ENCODE assay signal across 11 mouse cellular contexts in genomic region chr13:34313033-34313491, GRCm38 (mm10). TPM values are rescaled to one million over a fixed set of nuclear protein-coding genes. Genes with fewer than 3 reads are reported as not detected.
DNase-seq lines count a peak whose midpoint lies in the region; ATAC-seq and TF ChIP-seq lines count a peak whose summit lies in the region.
"Had no signal": no experiment of that assay in that cellular context is flagged by ENCODE, and none has a peak within 500 bp of the region (broad histone marks: within the 10 kb centered on the region; RNA-seq: fewer than 3 reads in every experiment).

No protein-coding gene starts in this region.

- no peak for TF ChIP-seq POLR2A in heart, adult 2 months (IDR thresholded peaks at IDR 0.05; ENCODE audit: insufficient read depth, low read depth, low read length)

- intact Hi-C loops in heart, adult 2 months (cut with DNase I), result no loop called here
- intact Hi-C loops in left cerebral cortex, postnatal 25 days (cut with DNase I), result loop anchor here (2.0 kb wide), 1 partner anchor 30 kb away; no protein-coding TSS in a partner anchor

- no peaks in the 10 kb centered on the region for H3K36me3 ChIP-seq in heart, postnatal 0 days (replicated peaks; ENCODE audit: control insufficient read depth, insufficient read depth, low read length)
- no peaks in the 10 kb centered on the region for H3K36me3 ChIP-seq in heart, adult 2 months (ENCODE audit: control insufficient read depth, insufficient read depth, low read length)
- H3K36me3 ChIP-seq in intestine, embryonic 16.5 days (ENCODE audit: control insufficient read depth, insufficient read depth, low read length), result no peaks in the 10 kb centered on the region
- H3K36me3 ChIP-seq: limb, embryonic 13.5 days had no signal

- no peak for ATAC-seq in heart, postnatal 0 days (ENCODE audit: insufficient read depth, low read depth)
- ATAC-seq in intestine, embryonic 16.5 days, result no peak

- H3K4me3 ChIP-seq in heart, postnatal 0 days (ENCODE audit: low read depth, low read length), result no peak overlapping the region
- no peak overlapping the region for H3K4me3 ChIP-seq in heart, adult 2 months
- no peak overlapping the region for H3K4me3 ChIP-seq in intestine, embryonic 16.5 days (ENCODE audit: low read length)
- H3K4me3 ChIP-seq: limb, embryonic 13.5 days had no signal

- DNase-seq in heart, postnatal 0 days (ENCODE audit: low spot score), result peak; percentile 28
- no peak for DNase-seq in heart, adult 2 months
- DNase-seq in MN1 (ENCODE audit: low spot score) (peak; percentile 55), adipocyte (ENCODE audit: low spot score) (peak; percentile 59)
- DNase-seq in left cerebral cortex, postnatal 25 days (ENCODE audit: low spot score in 2 of 2), result peak; percentile 23 to 91
- no peak for DNase-seq in thymus, postnatal 4 days
- no peak for DNase-seq in retina, postnatal 1 day
- DNase-seq: cerebellum, postnatal 14 days; kidney, postnatal 36 days had no signal

- no peak overlapping the region for H3K4me2 ChIP-seq in heart, postnatal 0 days (ENCODE audit: low read depth, low read length)
- no peak overlapping the region for H3K4me2 ChIP-seq in intestine, embryonic 16.5 days (ENCODE audit: low read depth, low read length)
- H3K4me2 ChIP-seq: limb, embryonic 13.5 days had no signal

- H3K9me3 ChIP-seq in heart, postnatal 0 days (replicated peaks; ENCODE audit: control insufficient read depth, low read length), result no peaks in the 10 kb centered on the region
- no peaks in the 10 kb centered on the region for H3K9me3 ChIP-seq in intestine, embryonic 16.5 days (ENCODE audit: control insufficient read depth, low read length)
- H3K9me3 ChIP-seq: limb, embryonic 13.5 days had no signal

- H3K27me3 ChIP-seq in heart, postnatal 0 days (ENCODE audit: control insufficient read depth, insufficient read depth, low read length), result no peaks in the 10 kb centered on the region
- no peaks in the 10 kb centered on the region for H3K27me3 ChIP-seq in heart, adult 2 months (ENCODE audit: control insufficient read depth, insufficient read depth, low read length)
- H3K27me3 ChIP-seq in intestine, embryonic 16.5 days (replicated peaks; ENCODE audit: control insufficient read depth, insufficient read depth, low read length), result no peaks in the 10 kb centered on the region
- H3K27me3 ChIP-seq: limb, embryonic 13.5 days had no signal

- H3K4me1 ChIP-seq in heart, postnatal 0 days (ENCODE audit: control insufficient read depth, insufficient read depth), result no peaks in the 10 kb centered on the region
- H3K4me1 ChIP-seq in heart, adult 2 months (ENCODE audit: control insufficient read depth, insufficient read depth, low read length), result no peaks in the 10 kb centered on the region
- 0 out of 2 replicates have a peak, but pooled peaks cover 2% of the 10 kb centered on the region for H3K4me1 ChIP-seq in intestine, embryonic 16.5 days (ENCODE audit: control insufficient read depth, insufficient read depth, low read length)

- H3K9ac ChIP-seq in heart, postnatal 0 days (replicated peaks; ENCODE audit: low read depth, low read length), result no peak overlapping the region
- H3K9ac ChIP-seq in heart, adult 2 months (ENCODE audit: low read depth, low read length), result no peak overlapping the region
- no peak overlapping the region for H3K9ac ChIP-seq in intestine, embryonic 16.5 days (ENCODE audit: low read depth, low read length)
- H3K9ac ChIP-seq: limb, embryonic 13.5 days had no signal

- no peaks in the 10 kb centered on the region for H3K79me2 ChIP-seq in heart, adult 2 months (replicated peaks; ENCODE audit: control insufficient read depth, insufficient read depth, low read length)

- no peak for TF ChIP-seq CTCF in heart, postnatal 0 days (IDR thresholded peaks at IDR 0.05; ENCODE audit: low read depth)
- TF ChIP-seq CTCF in heart, adult 2 months (IDR thresholded peaks at IDR 0.05), result no peak

- no peak overlapping the region for H3K27ac ChIP-seq in heart, postnatal 0 days (ENCODE audit: low read depth)
- H3K27ac ChIP-seq in heart, adult 2 months, result no peak overlapping the region
- no peak overlapping the region for H3K27ac ChIP-seq in intestine, embryonic 16.5 days (ENCODE audit: low read length)
- H3K27ac ChIP-seq: limb, embryonic 13.5 days had no signal

- no peak for TF ChIP-seq EP300 in heart, postnatal 0 days (IDR thresholded peaks at IDR 0.05; ENCODE audit: low read depth)
- no peak for TF ChIP-seq EP300 in heart, adult 2 months (IDR thresholded peaks at IDR 0.05; ENCODE audit: insufficient read depth, low read depth, low read length)

- WGBS in heart, postnatal 0 days, result 60% methylated on average over 4 of the region's 4 CpGs
- 28% methylated on average over 4 of the region's 4 CpGs for WGBS in heart, adult 2 months
- 77% methylated on average over 4 of the region's 4 CpGs for WGBS in intestine, embryonic 16.5 days

RNA-seq across cellular contexts. Expression of gene Slc22a23, which starts 31.9 kb away (rescaled TPM):
- total RNA-seq in heart, postnatal 0 days (2014; rRNA removed; ENCODE audit: low replicate concordance), result 13.9 and 18.9 TPM in 2 replicates
- 1.4 and 1.5 TPM in 2 replicates for polyA plus RNA-seq in heart, postnatal 0 days (2015; fragmentation: Nextera tagmentation; extraction: Ambion mirVana)
- 10 to 100 TPM; 11.1 to 14.2 TPM for total RNA-seq in heart, adult 2 months (2021)
- 12.1 and 12.2 TPM in 2 replicates for polyA plus RNA-seq in heart, adult 2 months (2012; rRNA removed)
- total RNA-seq in left cerebral cortex, postnatal 25 days (2021), result 10 to 100 TPM; 58.9 to 59.3 TPM
- 2.2 and 2.4 TPM in 2 replicates for polyA plus RNA-seq in intestine, embryonic 16.5 days (2015; fragmentation: Nextera tagmentation; extraction: Ambion mirVana)

Comparison
In these comparisons a context has a peak if more than half of its experiments do, and no peak if none do; other contexts are left out.
1. DNase-seq: peak in heart, postnatal 0 days (single experiment), MN1 (single experiment), adipocyte (single experiment) and left cerebral cortex, postnatal 25 days (2 of 2); none in heart, adult 2 months (0 of 2), thymus, postnatal 4 days (single experiment) and retina, postnatal 1 day (single experiment).